Mouse (Mus musculus) forebrain, embryonic 13.5 days (tissue): ENCODE measurements around the gene Slc6a17. TPM values are rescaled to one million over a fixed set of nuclear protein-coding genes. Genes with fewer than 3 reads are reported as not detected.
A peak's percentile ranks its signal among the peaks of the same experiment; 100 is the strongest.

Experiments used
- ATAC-seq: fragments of 200-750 bp; cut with Nextera tagmentation; 2 replicates; pipeline ENCODE4 v1.8.0; 2017
- H3K27ac ChIP-seq: fragments of 300-500 bp; sonication (generic); 2 replicates; pipeline ENCODE4 v1.5.1; 2015; ENCODE audit warnings: inconsistent platforms, mild to moderate bottlenecking, moderate library complexity
- H3K27me3 ChIP-seq: fragments of 300-500 bp; sonication (generic); 2 replicates; pipeline ENCODE4 v1.6.1; 2015; ENCODE audit warnings: mild to moderate bottlenecking, inconsistent platforms
- H3K36me3 ChIP-seq: fragments of 300-500 bp; sonication (generic); 2 replicates; pipeline ENCODE4 v1.6.1; 2015; ENCODE audit warnings: mild to moderate bottlenecking, inconsistent platforms; ENCODE audit not compliant: poor library complexity, severe bottlenecking
- H3K4me1 ChIP-seq: fragments of 300-500 bp; sonication (generic); 2 replicates; pipeline ENCODE4 v1.6.1; 2015; ENCODE audit warnings: inconsistent platforms
- H3K4me2 ChIP-seq: fragments of 300-500 bp; sonication (generic); 2 replicates; pipeline ENCODE4 v1.6.1; 2015; ENCODE audit warnings: inconsistent platforms, mild to moderate bottlenecking, moderate library complexity
- H3K4me3 ChIP-seq: fragments of 300-500 bp; sonication (generic); 2 replicates; pipeline ENCODE4 v1.5.1; 2015; ENCODE audit warnings: mild to moderate bottlenecking, inconsistent platforms
- H3K9ac ChIP-seq: fragments of 300-500 bp; sonication (generic); 2 replicates; pipeline ENCODE4 v1.6.1; 2015; ENCODE audit warnings: mild to moderate bottlenecking, inconsistent platforms
- H3K9me3 ChIP-seq: fragments of 300-500 bp; sonication (generic); replicated peaks from 2 replicates; pipeline ENCODE4 v1.6.1; 2016; ENCODE audit warnings: inconsistent platforms
- WGBS: fragments of 180-500 bp; shearing (Covaris S2); methylation state at CpG from one replicate; pipeline ENCODE4 v1.1.7; 2015; 5-methylcytosine and 5-hydroxymethylcytosine counted together
- polyA plus RNA-seq: library from polyadenylated mRNA; unstranded; fragments of >200 nt; fragmentation: Nextera tagmentation; extraction: Ambion mirVana; gene quantifications from 2 replicates; pipeline ENCODE4 v1.2.1, GENCODE M21; 2015

Gene Slc6a17
- polyA plus RNA-seq, 1 experiment from 2014 or later = 11.2 TPM

- peak; percentile 92 for ATAC-seq
- Histone ChIP-seq H3K27me3 (no peaks in the 10 kb centered on the region), H3K4me3 (no peak overlapping the region), H3K36me3 (no peaks in the 10 kb centered on the region), H3K9ac (no peak overlapping the region), H3K27ac (peak overlapping the region; percentile 21; the same call in 1 of the 2 replicates), H3K4me1 (peaks cover 5% of the 10 kb centered on the region; the same call in 1 of the 2 replicates), H3K4me2 (no peak overlapping the region), H3K9me3 (no peaks in the 10 kb centered on the region)
- 0% methylated on average over 1 of the region's 1 CpGs for WGBS
Measured at GRCm38 (mm10) chr3:107431268-107431667, 86.5 kb downstream of the Slc6a17 start.

GRCm38 (mm10) chr3:107424258-107425041, 93.4 kb downstream of the Slc6a17 start:
- H3K4me1 ChIP-seq = no peaks in the 10 kb centered on the region
- no peaks in the 10 kb centered on the region for H3K27me3 ChIP-seq
- H3K36me3 ChIP-seq = no peaks in the 10 kb centered on the region
- no peak overlapping the region for H3K4me3 ChIP-seq
- 71% methylated on average over 11 of the region's 11 CpGs for WGBS
- no peak overlapping the region for H3K27ac ChIP-seq
- no peak overlapping the region for H3K4me2 ChIP-seq
- no peak for ATAC-seq
- no peak overlapping the region for H3K9ac ChIP-seq
- H3K9me3 ChIP-seq = no peaks in the 10 kb centered on the region

DNA sequence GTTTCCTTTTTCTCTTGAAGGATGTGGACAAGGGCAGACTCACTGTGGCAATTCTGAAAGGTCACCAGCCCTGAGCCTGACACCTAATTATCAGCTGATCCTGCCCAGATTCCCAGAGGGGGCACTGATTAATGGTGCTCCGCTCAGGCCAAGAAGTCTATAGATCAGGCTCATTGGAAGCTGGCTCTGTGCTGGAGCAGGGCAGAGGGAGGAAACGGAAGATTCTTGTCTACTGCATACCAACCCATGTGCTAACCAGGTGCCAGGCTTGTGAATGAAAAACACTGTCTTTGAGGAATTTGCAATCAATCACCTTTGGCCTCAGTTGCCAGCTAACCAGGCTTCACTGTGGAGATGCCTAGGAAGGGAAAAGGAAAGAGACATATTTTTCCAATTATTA, 97.7 kb downstream of the Slc6a17 start:
- Histone ChIP-seq H3K4me2 (no peak overlapping the region), H3K4me3 (no peak overlapping the region)
- WGBS = 76% methylated on average over 2 of the region's 2 CpGs

More for the DNA sequence above, 97.7 kb downstream of the Slc6a17 start:
- no peak for ATAC-seq
- H3K27ac ChIP-seq = no peak overlapping the region
- no peaks in the 10 kb centered on the region for H3K4me1 ChIP-seq
- H3K27me3 ChIP-seq = no peaks in the 10 kb centered on the region
- H3K9me3 ChIP-seq = no peaks in the 10 kb centered on the region
- no peak overlapping the region for H3K9ac ChIP-seq
- no peaks in the 10 kb centered on the region for H3K36me3 ChIP-seq

Other genes with a start within 250 kb of the Slc6a17 start
- 227 and 246 TPM in 2 replicates for gene Lamtor5, start 239.2 kb downstream of the Slc6a17 start, polyA plus RNA-seq
- gene Slc16a4, start 226.8 kb downstream of the Slc6a17 start, polyA plus RNA-seq = 2.4 and 3.1 TPM in 2 replicates
- 14.8 and 15.4 TPM in 2 replicates for gene Rbm15, start 184.3 kb downstream of the Slc6a17 start, polyA plus RNA-seq
- gene Kcnc4, start 58.5 kb downstream of the Slc6a17 start, polyA plus RNA-seq = 0.25 and 0.38 TPM in 2 replicates
- gene Ubl4b, start 37.1 kb upstream of the Slc6a17 start, polyA plus RNA-seq = not detected in 2 replicates
- 2.3 and 2.9 TPM in 2 replicates for gene Alx3, start 77.0 kb upstream of the Slc6a17 start, polyA plus RNA-seq
- not detected in 2 replicates for gene Gm10961, start 113.3 kb upstream of the Slc6a17 start, polyA plus RNA-seq
- gene Strip1, start 113.7 kb upstream of the Slc6a17 start, polyA plus RNA-seq = 110 and 122 TPM in 2 replicates
- 98.6 and 106 TPM in 2 replicates for gene Ahcyl1, start 178.5 kb upstream of the Slc6a17 start, polyA plus RNA-seq
- gene Csf1, start 242.5 kb upstream of the Slc6a17 start, polyA plus RNA-seq = 4.5 and 4.9 TPM in 2 replicates